Mouse (Mus musculus) midbrain, embryonic 10.5 days (tissue): Measurements from ENCODE around the gene Pdlim1. TPM values are rescaled to one million over a fixed set of nuclear protein-coding genes. Genes with fewer than 3 reads are reported as not detected.

ENCODE experiments used
- DNase-seq: peaks from one replicate; pipeline ENCODE4 v3.0.0-alpha.2; 2017; ENCODE audit warnings: low spot score
- H3K27ac ChIP-seq: fragments of 300-500 bp; sonication (generic); replicated peaks from 2 replicates; pipeline ENCODE4 v1.5.1; 2016; ENCODE audit warnings: mild to moderate bottlenecking
- H3K27me3 ChIP-seq: fragments of 300-500 bp; sonication (generic); 2 replicates; pipeline ENCODE4 v1.6.1; 2016; ENCODE audit warnings: low read depth, mild to moderate bottlenecking; ENCODE audit not compliant: poor library complexity, severe bottlenecking
- H3K36me3 ChIP-seq: fragments of 300-500 bp; sonication (generic); 2 replicates; pipeline ENCODE4 v1.6.1; 2016; ENCODE audit warnings: mild to moderate bottlenecking, moderate library complexity
- H3K4me1 ChIP-seq: fragments of 300-500 bp; sonication (generic); 2 replicates; pipeline ENCODE4 v1.6.1; 2016
- H3K4me3 ChIP-seq: fragments of 300-500 bp; sonication (generic); 2 replicates; pipeline ENCODE4 v1.5.1; 2016; ENCODE audit warnings: mild to moderate bottlenecking, moderate library complexity
- H3K9me3 ChIP-seq: fragments of 300-500 bp; sonication (generic); replicated peaks from 2 replicates; pipeline ENCODE4 v1.6.1; 2016; ENCODE audit warnings: mild to moderate bottlenecking
- WGBS: fragments of 180-500 bp; shearing (Covaris S2); methylation state at CpG from one replicate; pipeline ENCODE4 v1.1.7; 2016; 5-methylcytosine and 5-hydroxymethylcytosine counted together
- polyA plus RNA-seq: library from polyadenylated mRNA; unstranded; fragments of >200 nt; fragmentation: Nextera tagmentation; extraction: Ambion mirVana; gene quantifications from 2 replicates; pipeline ENCODE4 v1.2.1, GENCODE M21; 2016

Gene Pdlim1
- polyA plus RNA-seq, 1 experiment from 2014 or later, result 109 TPM

GRCm38 (mm10) chr19:40277494-40277893 is 5.9 kb upstream of the Pdlim1 start:
- Histone ChIP-seq H3K36me3 (no peaks in the 10 kb centered on the region), H3K4me1 (peaks cover 9% of the 10 kb centered on the region), H3K27me3 (peaks cover 10% of the 10 kb centered on the region), H3K9me3 (peaks cover 8% of the 10 kb centered on the region; the same call in 1 of the 2 replicates), H3K4me3 (no peak overlapping the region), H3K27ac (no peak overlapping the region)
- WGBS, result 92% methylated on average over 8 of the region's 8 CpGs
- no peak for DNase-seq

- peaks cover 29% of the 10 kb centered on the region for H3K27me3 ChIP-seq
- WGBS, result 89% methylated on average over 14 of the region's 14 CpGs
- no peaks in the 10 kb centered on the region for H3K9me3 ChIP-seq
- H3K4me1 ChIP-seq, result peaks cover 27% of the 10 kb centered on the region
- no peak overlapping the region for H3K27ac ChIP-seq
- no peak overlapping the region for H3K4me3 ChIP-seq
- DNase-seq, result no peak
- H3K36me3 ChIP-seq, result no peaks in the 10 kb centered on the region
These were observed 4.0 kb upstream of the Pdlim1 start for GRCm38 (mm10) chr19:40275401-40276188.

- H3K27ac ChIP-seq, result no peak overlapping the region
- DNase-seq, result peak; percentile 34
- H3K36me3 ChIP-seq, result no peaks in the 10 kb centered on the region
- 21% methylated on average over 13 of the region's 13 CpGs for WGBS
- no peaks in the 10 kb centered on the region for H3K9me3 ChIP-seq
- H3K4me1 ChIP-seq, result peaks cover 36% of the 10 kb centered on the region
- no peak overlapping the region for H3K4me3 ChIP-seq
- H3K27me3 ChIP-seq, result peaks cover 52% of the 10 kb centered on the region
These were observed 1.0 kb upstream of the Pdlim1 start for GRCm38 (mm10) chr19:40272674-40273073.

DNA sequence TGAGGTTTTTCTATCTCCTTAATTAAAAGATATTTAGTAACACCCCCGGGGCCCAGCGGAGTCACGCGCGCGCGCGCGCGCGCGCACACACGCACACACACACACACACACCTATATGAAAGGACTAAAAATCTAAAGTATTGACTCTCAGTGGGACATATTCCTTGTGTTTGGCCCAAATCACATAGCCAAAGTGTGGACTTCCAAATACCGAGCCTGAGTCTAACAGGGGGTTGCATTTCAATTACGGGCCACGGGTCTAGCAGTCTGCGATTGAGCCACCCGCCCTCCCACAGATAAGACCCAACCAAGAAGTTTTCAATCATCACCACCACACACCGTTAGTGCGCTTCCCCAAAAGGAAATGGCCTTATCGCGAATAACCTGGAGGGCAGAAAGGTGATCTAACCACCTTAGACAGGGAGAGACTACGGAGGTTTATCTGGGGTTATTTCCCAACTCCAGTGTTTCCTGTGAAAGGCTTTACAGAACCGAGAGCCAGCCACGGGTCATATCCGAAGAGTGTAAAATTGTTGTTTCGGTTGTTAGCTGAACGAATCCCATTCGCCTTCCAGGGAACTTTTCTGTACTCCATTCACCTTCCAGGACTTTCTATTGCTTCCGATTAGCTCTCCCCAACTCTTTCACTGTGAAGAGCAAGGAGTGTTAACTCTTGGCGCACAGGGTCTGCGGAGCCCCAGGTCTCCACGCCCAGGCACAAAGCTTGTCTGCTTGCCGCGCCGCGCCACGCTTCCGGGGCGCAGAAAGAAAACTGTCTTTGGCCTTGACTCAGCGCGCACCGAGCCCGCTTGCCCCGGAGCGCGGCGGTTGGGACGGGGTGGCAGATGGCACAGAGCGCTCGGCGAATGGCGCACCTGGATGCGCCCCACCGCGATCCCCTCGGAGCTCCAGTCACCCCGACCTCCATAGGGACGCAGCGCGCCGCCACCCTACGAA is 1.0 kb downstream of the Pdlim1 start:
- H3K4me1 ChIP-seq, result peaks cover 36% of the 10 kb centered on the region
- H3K36me3 ChIP-seq, result no peaks in the 10 kb centered on the region
- peak overlapping the region; percentile 72 for H3K4me3 ChIP-seq
- DNase-seq, result peak; percentile 21
- no peaks in the 10 kb centered on the region for H3K9me3 ChIP-seq
- 8% methylated on average over 63 of the region's 63 CpGs for WGBS
- H3K27me3 ChIP-seq, result peaks cover 52% of the 10 kb centered on the region
- H3K27ac ChIP-seq, result peak overlapping the region; percentile 86

DNA sequence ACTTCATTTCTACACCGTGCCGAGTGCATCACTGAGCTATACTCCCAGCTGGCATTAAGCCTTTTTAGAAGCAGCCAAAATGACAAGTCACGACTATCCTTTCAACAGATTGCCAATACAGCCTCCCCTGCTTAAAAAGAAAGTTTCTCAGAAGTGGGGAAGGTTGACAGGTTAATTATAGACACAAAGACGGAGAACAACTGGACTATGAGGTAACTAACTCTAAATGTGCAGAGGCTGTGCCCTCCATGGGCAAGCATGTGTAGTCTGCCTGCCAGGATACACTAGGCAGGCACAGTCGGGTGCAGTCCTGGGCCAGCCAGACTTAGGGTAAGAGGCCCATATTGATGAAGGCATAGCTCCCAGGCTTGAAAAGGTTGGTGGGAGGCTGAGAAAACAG is 2.1 kb downstream of the Pdlim1 start:
- no peaks in the 10 kb centered on the region for H3K36me3 ChIP-seq
- H3K27me3 ChIP-seq, result peaks cover 52% of the 10 kb centered on the region
- H3K4me1 ChIP-seq, result peaks cover 36% of the 10 kb centered on the region
- H3K9me3 ChIP-seq, result no peaks in the 10 kb centered on the region
- no peak overlapping the region for H3K4me3 ChIP-seq
- no peak overlapping the region for H3K27ac ChIP-seq
- DNase-seq, result no peak
- WGBS, result 73% methylated on average over 5 of the region's 5 CpGs

DNA sequence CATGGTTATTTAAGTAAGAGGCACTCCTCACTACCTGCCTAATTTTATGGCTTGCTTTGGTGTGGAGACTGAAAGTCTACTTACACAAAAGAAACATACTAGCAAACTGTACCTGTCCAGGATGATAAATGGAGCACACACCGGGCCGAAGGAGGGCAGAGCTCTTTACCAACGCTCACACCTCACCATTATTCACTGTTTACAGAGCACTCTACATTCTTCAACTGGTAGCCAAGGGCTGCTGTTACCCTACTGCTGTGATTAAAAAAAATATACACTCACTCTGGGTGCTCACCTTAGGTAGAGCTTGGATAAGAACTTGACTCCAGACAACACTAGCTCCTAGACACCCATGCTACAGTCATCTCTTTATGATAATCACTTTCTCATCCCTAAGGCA is 3.1 kb downstream of the Pdlim1 start:
- DNase-seq, result no peak
- 93% methylated on average over 3 of the region's 3 CpGs for WGBS
- Histone ChIP-seq H3K4me1 (peaks cover 36% of the 10 kb centered on the region), H3K27me3 (peaks cover 52% of the 10 kb centered on the region), H3K27ac (no peak overlapping the region), H3K9me3 (no peaks in the 10 kb centered on the region), H3K36me3 (no peaks in the 10 kb centered on the region), H3K4me3 (no peak overlapping the region)

DNA sequence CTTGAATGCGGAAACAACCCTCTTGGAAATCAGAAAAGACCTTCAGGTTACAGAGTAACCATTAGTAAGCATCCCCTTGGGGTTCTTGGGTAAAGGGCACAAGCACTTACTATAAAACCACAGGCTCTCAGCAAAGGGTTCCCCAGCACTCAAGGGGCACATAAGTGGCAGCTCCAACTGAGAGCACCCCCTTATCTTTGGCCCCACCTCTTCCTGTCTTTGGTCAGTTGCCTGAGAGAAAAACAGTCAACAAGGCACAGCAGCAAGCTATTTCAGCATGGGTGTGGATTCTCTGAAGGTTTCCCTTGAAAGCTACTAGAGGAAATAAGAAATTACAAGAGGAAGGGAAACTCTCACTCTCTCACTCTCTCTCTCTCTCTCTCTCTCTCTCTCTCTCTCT is 4.3 kb downstream of the Pdlim1 start:
- Histone ChIP-seq H3K27ac (no peak overlapping the region), H3K9me3 (no peaks in the 10 kb centered on the region), H3K27me3 (peaks cover 41% of the 10 kb centered on the region), H3K4me1 (peaks cover 25% of the 10 kb centered on the region), H3K4me3 (no peak overlapping the region), H3K36me3 (no peaks in the 10 kb centered on the region)
- no peak for DNase-seq
- WGBS, result 93% methylated on average over 1 of the region's 1 CpGs

GRCm38 (mm10) chr19:40259485-40259884 is 12.2 kb downstream of the Pdlim1 start:
- no peak overlapping the region for H3K4me3 ChIP-seq
- no peak overlapping the region for H3K27ac ChIP-seq
- H3K36me3 ChIP-seq, result 0 out of 2 replicates have a peak, but pooled peaks cover 4% of the 10 kb centered on the region
- no peak for DNase-seq
- no peaks in the 10 kb centered on the region for H3K4me1 ChIP-seq
- H3K27me3 ChIP-seq, result no peaks in the 10 kb centered on the region
- H3K9me3 ChIP-seq, result no peaks in the 10 kb centered on the region
- WGBS, result 94% methylated on average over 1 of the region's 1 CpGs

DNA sequence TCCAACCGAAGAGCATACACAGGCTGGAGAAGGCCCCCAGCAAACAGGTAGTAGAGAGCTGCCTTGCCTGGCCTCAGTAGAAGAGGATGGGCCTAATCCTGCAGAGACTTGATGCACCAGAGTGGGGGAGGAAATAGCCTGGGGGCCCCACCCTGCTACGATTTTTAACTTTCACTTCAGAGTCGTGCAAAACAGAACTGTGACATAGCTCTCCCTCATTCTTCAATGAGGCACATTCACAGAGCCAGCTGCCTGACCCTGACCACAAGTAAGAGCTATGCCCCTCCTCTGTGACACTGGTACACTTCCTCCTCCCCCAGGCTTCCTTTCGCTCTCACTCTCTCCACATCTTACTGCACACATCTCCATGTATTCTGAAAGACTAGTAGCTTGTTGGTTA is 14.2 kb downstream of the Pdlim1 start:
- Histone ChIP-seq H3K36me3 (0 out of 2 replicates have a peak, but pooled peaks cover 4% of the 10 kb centered on the region), H3K27ac (no peak overlapping the region), H3K4me3 (no peak overlapping the region), H3K27me3 (no peaks in the 10 kb centered on the region), H3K9me3 (no peaks in the 10 kb centered on the region), H3K4me1 (peaks cover 4% of the 10 kb centered on the region; the same call in 1 of the 2 replicates)
- 79% methylated on average over 4 of the region's 4 CpGs for WGBS
- no peak for DNase-seq

DNA sequence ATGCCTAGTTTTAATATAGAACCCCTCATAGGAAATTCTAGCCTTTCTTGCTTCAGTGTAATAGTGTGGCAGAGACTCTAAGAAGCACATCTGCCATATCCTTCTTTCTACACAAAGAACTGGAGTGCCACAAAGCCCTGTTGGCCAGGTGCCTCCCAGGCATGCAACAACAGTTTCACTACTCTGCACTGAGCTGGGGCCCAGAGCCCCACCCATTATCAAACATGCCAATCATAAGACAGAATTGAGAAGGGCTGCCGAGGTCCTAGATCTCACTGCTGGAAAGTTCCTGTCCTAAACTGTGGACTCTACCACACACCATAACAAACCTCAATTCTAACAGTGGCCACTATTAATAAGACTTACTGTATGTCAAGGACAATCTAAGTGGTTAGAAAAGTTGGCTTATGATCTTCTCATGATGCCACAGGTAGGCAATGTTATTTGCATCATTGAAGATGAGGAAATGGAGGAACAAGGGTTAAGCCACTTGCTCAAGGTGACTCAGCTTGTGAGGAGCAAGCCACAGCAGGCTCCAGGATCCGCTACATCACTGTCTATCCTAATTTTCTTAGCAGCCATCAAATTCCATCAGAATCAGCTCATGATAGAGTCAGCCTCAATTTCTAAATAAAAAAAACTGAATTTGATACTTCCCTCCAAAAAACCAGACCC is 15.1 kb downstream of the Pdlim1 start:
- WGBS, result 79% methylated on average over 2 of the region's 2 CpGs
- peaks cover 4% of the 10 kb centered on the region; the same call in 1 of the 2 replicates for H3K4me1 ChIP-seq
- H3K4me3 ChIP-seq, result no peak overlapping the region
- no peaks in the 10 kb centered on the region for H3K9me3 ChIP-seq
- no peak overlapping the region for H3K27ac ChIP-seq
- 0 out of 2 replicates have a peak, but pooled peaks cover 4% of the 10 kb centered on the region for H3K36me3 ChIP-seq
- no peaks in the 10 kb centered on the region for H3K27me3 ChIP-seq
- no peak for DNase-seq

DNA sequence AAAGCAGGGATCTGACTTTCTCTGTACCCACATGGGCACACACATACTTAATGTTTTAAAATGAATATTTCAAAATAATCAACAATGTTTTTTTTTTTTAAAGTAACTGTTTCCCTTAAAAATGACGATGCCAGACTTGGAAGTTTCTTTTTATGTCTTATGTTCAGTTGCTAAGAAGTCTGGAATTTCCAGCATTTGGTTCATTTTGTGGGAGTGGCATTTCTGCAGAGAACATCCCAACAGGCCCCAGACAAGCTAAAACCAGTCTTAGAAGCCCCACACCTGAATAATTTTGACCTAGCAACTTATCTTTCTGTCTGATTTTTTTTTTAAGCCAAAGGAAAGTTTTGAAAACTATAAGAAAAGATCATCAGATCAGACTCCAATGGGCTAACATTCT is 16.1 kb downstream of the Pdlim1 start:
- H3K27ac ChIP-seq, result no peak overlapping the region
- whole genome bisulfite sequencing, result 74% methylated on average over 1 of the region's 1 CpGs
- H3K27me3 ChIP-seq, result no peaks in the 10 kb centered on the region
- H3K36me3 ChIP-seq, result 0 out of 2 replicates have a peak, but pooled peaks cover 4% of the 10 kb centered on the region
- no peak for DNase-seq
- no peaks in the 10 kb centered on the region for H3K9me3 ChIP-seq
- H3K4me3 ChIP-seq, result no peak overlapping the region
- peaks cover 4% of the 10 kb centered on the region; the same call in 1 of the 2 replicates for H3K4me1 ChIP-seq

DNA sequence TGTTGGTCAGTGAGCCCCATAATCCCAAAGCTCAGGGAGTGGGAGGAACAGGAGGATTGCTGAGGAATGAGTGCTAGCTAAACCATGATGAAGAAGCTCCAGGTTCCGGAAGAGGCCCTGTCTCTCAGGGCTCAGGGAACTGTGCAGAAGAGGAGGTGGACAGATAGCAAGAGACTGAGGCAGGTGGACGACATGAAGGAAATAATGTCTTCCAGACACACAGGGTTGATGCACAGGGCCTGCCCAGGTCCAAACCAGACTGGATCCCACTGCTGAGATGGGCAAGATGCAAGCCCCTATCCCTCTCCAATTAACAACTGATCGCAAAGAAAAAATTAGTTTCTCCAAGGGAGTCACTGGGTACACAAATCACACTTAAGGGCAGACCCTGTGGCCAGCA is 16.9 kb downstream of the Pdlim1 start:
- Histone ChIP-seq H3K9me3 (no peaks in the 10 kb centered on the region), H3K27me3 (no peaks in the 10 kb centered on the region), H3K4me3 (no peak overlapping the region), H3K27ac (no peak overlapping the region), H3K4me1 (peaks cover 4% of the 10 kb centered on the region; the same call in 1 of the 2 replicates), H3K36me3 (0 out of 2 replicates have a peak, but pooled peaks cover 4% of the 10 kb centered on the region)
- 84% methylated on average over 3 of the region's 3 CpGs for WGBS
- DNase-seq, result no peak
